Mouse (Mus musculus) mouse embryonic stem cell (cell line): ENCODE results near the gene Btn2a2.

Experiments used
- in situ Hi-C, 2 experiments: fragments of 300-500 bp; cut with MboI; formaldehyde crosslinking; loops; 1 replicate in 1 of 2; 3 replicates in 1 of 2; pipeline ENCODE4 v1.14.3; 2019 to 2020; ENCODE audit warnings: low sequenced_read_pairs in 2 of 2, low pct_unique_long_range_greater_than_20kb in 1 of 2, mixed read lengths in 1 of 2; ENCODE audit not compliant: unreplicated experiment in 1 of 2

The Btn2a2 gene

DNA sequence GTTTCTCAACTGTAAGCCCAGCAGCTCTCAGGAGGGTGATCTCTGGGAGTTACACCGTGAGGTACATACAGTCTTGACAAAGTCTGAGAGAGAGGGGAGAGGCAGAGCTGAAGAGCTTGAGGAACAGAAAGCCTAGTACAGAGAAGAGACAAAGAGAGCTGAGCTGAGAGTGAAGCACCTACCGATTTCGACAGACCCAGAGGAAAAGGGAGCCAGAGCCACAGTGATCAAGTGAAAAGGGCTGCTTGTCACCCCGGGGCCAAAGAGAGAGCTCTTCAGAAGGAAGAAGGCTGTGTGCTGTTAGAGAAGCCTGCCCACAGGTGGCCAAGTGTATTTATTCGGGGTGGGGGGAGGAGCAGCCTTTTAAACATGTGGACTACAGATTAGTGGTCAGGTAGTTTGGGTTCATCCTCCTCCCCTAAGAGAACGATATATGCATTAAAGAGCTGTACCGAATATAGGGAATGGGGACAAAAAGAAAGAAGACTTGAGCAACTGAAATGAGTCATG lies 23.0 kb downstream of the Btn2a2 start, which contains the start of gene Btn1a1:
Btn1a1 (minus strand) TSS at position 302 of the 510 bp plus-strand sequence.
- in situ Hi-C loops, result no loop called here

DNA sequence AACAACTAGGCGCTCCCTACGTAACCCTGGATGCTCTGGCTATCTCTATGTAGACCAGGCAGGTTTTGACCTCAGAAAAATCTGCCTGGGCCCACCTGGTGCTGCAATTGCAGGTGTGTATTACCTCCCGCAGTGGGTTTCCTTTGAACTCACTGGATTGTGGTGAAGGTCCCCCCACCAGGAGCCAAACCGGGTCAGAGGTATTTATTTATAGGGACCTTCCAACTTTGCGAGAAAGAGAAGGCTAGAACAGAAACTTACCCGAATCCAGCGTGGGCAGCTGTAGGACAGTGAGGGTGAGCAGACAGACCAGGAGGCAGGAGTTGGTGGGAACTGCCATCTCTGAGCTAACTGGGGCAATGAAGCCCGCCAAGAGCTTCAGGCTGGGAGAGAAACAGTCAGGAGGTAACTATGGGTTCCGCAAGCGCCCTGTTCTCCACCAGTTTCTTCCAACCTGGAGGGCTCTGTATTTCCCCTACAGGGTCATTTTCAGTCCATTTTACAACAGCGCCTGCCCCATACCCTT lies 23.8 kb downstream of the Btn2a2 start:
- in situ Hi-C loops, result no loop called here

DNA sequence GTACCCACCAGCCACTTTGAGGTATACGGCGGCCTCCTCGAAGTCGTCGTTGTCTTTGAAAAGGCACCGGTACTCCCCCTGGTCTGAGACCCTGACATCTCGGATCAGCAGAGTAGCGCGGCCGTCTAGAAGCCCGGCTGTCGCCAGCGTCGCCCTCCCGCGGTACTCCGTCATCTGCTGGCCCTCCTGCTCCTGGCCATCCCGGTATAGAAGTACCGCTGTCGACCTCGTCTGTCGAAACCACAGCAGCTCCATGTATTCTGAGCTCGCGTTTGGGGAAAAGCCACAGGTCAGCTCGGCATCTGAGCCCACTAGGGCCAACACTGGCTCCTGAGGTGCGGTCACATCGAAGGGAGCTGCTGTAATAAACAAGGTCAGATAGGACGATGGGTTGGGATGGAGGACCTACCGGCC lies 24.4 kb downstream of the Btn2a2 start:
- in situ Hi-C loops, result no loop called here

GRCm38 (mm10) chr13:23463381-23464223 lies 25.1 kb downstream of the Btn2a2 start:
- in situ Hi-C loops, result no loop called here

- in situ Hi-C loops, result no loop called here
Measured at GRCm38 (mm10) chr13:23462669-23463068, 26.0 kb downstream of the Btn2a2 start.

DNA sequence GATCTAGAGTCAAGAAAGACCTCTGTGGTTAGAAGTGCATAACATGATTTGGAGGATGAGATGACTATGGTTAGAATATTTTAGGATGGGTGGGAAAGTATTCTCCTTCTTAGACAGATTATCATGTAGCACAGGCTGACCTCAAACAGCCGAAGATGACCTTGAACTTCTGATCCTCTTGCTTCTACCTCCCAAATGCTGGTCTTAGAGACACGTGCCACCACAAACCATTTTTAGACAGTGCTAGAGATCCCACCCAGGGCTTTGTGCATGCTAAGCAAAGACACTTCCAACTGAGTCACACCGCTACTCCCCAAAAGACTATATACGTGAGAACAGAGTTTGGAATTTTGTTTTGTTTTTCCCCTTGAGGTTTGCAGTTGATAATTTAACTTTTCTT lies 26.6 kb downstream of the Btn2a2 start:
- in situ Hi-C loops, result no loop called here

- in situ Hi-C loops, result loop anchor here (10.0 kb wide), 1 partner anchor 45 kb away; no protein-coding TSS in a partner anchor
Measured at GRCm38 (mm10) chr13:23459264-23459846, 29.3 kb downstream of the Btn2a2 start.

GRCm38 (mm10) chr13:23453926-23454325 lies 34.7 kb downstream of the Btn2a2 start:
- in situ Hi-C loops, result loop anchor here (10.0 kb wide), 1 partner anchor 51 kb away; no protein-coding TSS in a partner anchor

- in situ Hi-C loops, result loop anchor here (10.0 kb wide), 1 partner anchor 51 kb away; no protein-coding TSS in a partner anchor
Measured at GRCm38 (mm10) chr13:23453362-23453862, 35.2 kb downstream of the Btn2a2 start.

DNA sequence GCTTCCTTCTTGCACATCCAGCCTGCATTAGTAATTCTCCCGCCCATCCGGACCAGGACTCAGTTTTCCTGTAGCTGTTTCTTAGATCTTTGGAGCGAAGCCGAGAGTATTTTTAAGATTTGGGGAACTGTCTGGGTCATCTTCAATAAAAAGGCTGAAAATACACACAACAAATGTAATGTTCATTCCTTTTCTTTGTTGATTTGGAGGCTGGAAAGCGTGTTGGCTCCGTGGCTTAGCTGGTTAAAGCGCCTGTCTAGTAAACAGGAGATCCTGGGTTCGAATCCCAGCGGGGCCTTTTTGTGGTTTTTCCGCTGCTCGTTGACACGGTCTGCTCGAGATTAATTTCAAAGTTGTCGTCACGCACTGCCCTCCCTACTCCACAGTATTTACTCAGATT lies 38.3 kb downstream of the Btn2a2 start:
- in situ Hi-C loops, result loop anchor here (10.0 kb wide), 1 partner anchor 54 kb away; no protein-coding TSS in a partner anchor

GRCm38 (mm10) chr13:23449235-23450095 lies 39.2 kb downstream of the Btn2a2 start:
- in situ Hi-C loops, result loop anchor here (10.0 kb wide), 1 partner anchor 55 kb away; no protein-coding TSS in a partner anchor

GRCm38 (mm10) chr13:23448758-23449157 lies 39.9 kb downstream of the Btn2a2 start:
- in situ Hi-C loops, result no loop called here

GRCm38 (mm10) chr13:23446498-23446952 lies 42.1 kb downstream of the Btn2a2 start:
- in situ Hi-C loops, result no loop called here

GRCm38 (mm10) chr13:23445561-23446320 lies 42.9 kb downstream of the Btn2a2 start:
- in situ Hi-C loops, result no loop called here

- in situ Hi-C loops, result no loop called here
Measured at GRCm38 (mm10) chr13:23445156-23445555, 43.5 kb downstream of the Btn2a2 start.

- in situ Hi-C loops, result no loop called here
Measured at GRCm38 (mm10) chr13:23444451-23444850, 44.2 kb downstream of the Btn2a2 start.

- in situ Hi-C loops, result loop anchor here (10.0 kb wide), 2 partner anchors 1505 to 1515 kb away; no protein-coding TSS in a partner anchor
Measured at GRCm38 (mm10) chr13:23439901-23440300, 48.8 kb downstream of the Btn2a2 start.
